Mouse (Mus musculus) limb, embryonic 13.5 days (tissue): ENCODE results near the gene Gm17359. TPM values are rescaled to one million over a fixed set of nuclear protein-coding genes. Genes with fewer than 3 reads are reported as not detected.

ENCODE experiments used
- ATAC-seq: fragments of 200-750 bp; cut with Nextera tagmentation; 2 replicates; pipeline ENCODE4 v1.8.0; 2017; ENCODE audit warnings: low read depth, moderate number of reproducible peaks, moderate TSS enrichment; ENCODE audit not compliant: low FRiP score
- H3K27ac ChIP-seq: fragments of 300-500 bp; sonication (generic); 2 replicates; pipeline ENCODE4 v1.5.1; 2015; ENCODE audit warnings: inconsistent platforms, mild to moderate bottlenecking, moderate library complexity
- H3K27me3 ChIP-seq: fragments of 300-500 bp; sonication (generic); 2 replicates; pipeline ENCODE4 v1.6.1; 2015; ENCODE audit warnings: mild to moderate bottlenecking, inconsistent platforms
- H3K36me3 ChIP-seq: fragments of 300-500 bp; sonication (generic); 2 replicates; pipeline ENCODE4 v1.6.1; 2015; ENCODE audit warnings: inconsistent platforms, mild to moderate bottlenecking, moderate library complexity
- H3K4me1 ChIP-seq: fragments of 300-500 bp; sonication (generic); 2 replicates; pipeline ENCODE4 v1.6.1; 2015; ENCODE audit warnings: inconsistent platforms
- H3K4me2 ChIP-seq: fragments of 300-500 bp; sonication (generic); replicated peaks from 2 replicates; pipeline ENCODE4 v1.6.1; 2015; ENCODE audit warnings: inconsistent platforms, mild to moderate bottlenecking, moderate library complexity
- H3K4me3 ChIP-seq: fragments of 300-500 bp; sonication (generic); 2 replicates; pipeline ENCODE4 v1.5.1; 2015; ENCODE audit warnings: moderate library complexity, mild to moderate bottlenecking, inconsistent platforms
- H3K9ac ChIP-seq: fragments of 300-500 bp; sonication (generic); 2 replicates; pipeline ENCODE4 v1.6.1; 2015; ENCODE audit warnings: mild to moderate bottlenecking, inconsistent platforms
- H3K9me3 ChIP-seq: fragments of 300-500 bp; sonication (generic); 2 replicates; pipeline ENCODE4 v1.6.1; 2016; ENCODE audit warnings: inconsistent platforms
- WGBS: fragments of 180-500 bp; shearing (Covaris S2); methylation state at CpG from one replicate; pipeline ENCODE4 v1.1.7; 2015; 5-methylcytosine and 5-hydroxymethylcytosine counted together
- polyA plus RNA-seq: library from polyadenylated mRNA; unstranded; fragments of >200 nt; fragmentation: Nextera tagmentation; extraction: Ambion mirVana; gene quantifications from 2 replicates; pipeline ENCODE4 v1.2.1, GENCODE M21; 2015

Gene Gm17359
- polyA plus RNA-seq, 1 experiment from 2014 or later, result 0.08 TPM

GRCm38 (mm10) chr3:79366098-79366497 is 29.6 kb downstream of the Gm17359 start:
- H3K27ac ChIP-seq, result no peak overlapping the region
- no peak for ATAC-seq
- no peak overlapping the region for H3K4me2 ChIP-seq
- H3K9me3 ChIP-seq, result no peaks in the 10 kb centered on the region
- H3K27me3 ChIP-seq, result no peaks in the 10 kb centered on the region
- no peaks in the 10 kb centered on the region for H3K36me3 ChIP-seq
- H3K4me3 ChIP-seq, result no peak overlapping the region
- no peaks in the 10 kb centered on the region for H3K4me1 ChIP-seq
- 74% methylated on average over 8 of the region's 8 CpGs for WGBS
- no peak overlapping the region for H3K9ac ChIP-seq

- Histone ChIP-seq H3K4me1 (no peaks in the 10 kb centered on the region), H3K4me2 (no peak overlapping the region), H3K9me3 (no peaks in the 10 kb centered on the region), H3K27me3 (no peaks in the 10 kb centered on the region), H3K36me3 (no peaks in the 10 kb centered on the region), H3K4me3 (no peak overlapping the region), H3K27ac (no peak overlapping the region), H3K9ac (no peak overlapping the region)
- no peak for ATAC-seq
- WGBS, result 65% methylated on average over 6 of the region's 6 CpGs
These were observed 31.8 kb downstream of the Gm17359 start for GRCm38 (mm10) chr3:79368306-79368705.

GRCm38 (mm10) chr3:79370385-79370929 is 34.0 kb downstream of the Gm17359 start:
- Histone ChIP-seq H3K27me3 (no peaks in the 10 kb centered on the region), H3K4me2 (no peak overlapping the region), H3K4me3 (no peak overlapping the region), H3K9me3 (no peaks in the 10 kb centered on the region), H3K4me1 (no peaks in the 10 kb centered on the region), H3K36me3 (no peaks in the 10 kb centered on the region), H3K9ac (no peak overlapping the region), H3K27ac (no peak overlapping the region)
- 72% methylated on average over 4 of the region's 4 CpGs for WGBS
- no peak for ATAC-seq

DNA sequence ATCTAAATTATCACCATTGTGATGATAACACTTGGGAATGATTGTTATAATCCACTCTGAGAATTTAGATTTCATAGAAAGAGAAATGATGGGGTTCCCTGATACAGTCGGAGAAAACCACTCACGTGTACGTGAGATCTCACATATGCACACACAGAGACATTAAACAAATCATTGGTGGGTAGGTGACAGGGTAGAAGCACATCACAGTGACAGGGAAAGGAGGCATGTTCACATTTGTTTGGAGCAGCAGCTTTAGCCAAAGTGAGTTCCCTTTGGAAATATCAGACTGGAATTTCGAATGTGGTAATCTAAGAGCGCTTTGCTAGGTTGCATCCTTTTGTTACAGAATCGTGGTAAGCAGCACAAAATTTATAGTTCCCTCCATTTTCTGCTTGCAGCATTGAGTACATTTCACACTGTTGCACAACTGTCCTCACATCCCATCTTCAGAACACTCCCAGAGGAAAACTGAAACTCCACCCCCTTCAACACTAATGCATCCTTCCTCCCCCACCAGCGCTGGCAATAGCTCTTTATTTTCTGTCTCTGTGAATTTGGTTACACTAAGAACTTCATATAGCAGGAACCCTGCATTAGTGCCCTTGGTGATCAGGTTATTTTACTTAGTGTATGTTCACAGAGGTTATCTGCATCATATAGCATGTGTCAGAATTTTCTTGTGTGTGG is 35.2 kb downstream of the Gm17359 start:
- ATAC-seq, result no peak
- Histone ChIP-seq H3K27me3 (no peaks in the 10 kb centered on the region), H3K27ac (no peak overlapping the region), H3K4me3 (no peak overlapping the region), H3K36me3 (no peaks in the 10 kb centered on the region), H3K9me3 (no peaks in the 10 kb centered on the region), H3K9ac (no peak overlapping the region), H3K4me1 (no peaks in the 10 kb centered on the region), H3K4me2 (no peak overlapping the region)
- 83% methylated on average over 7 of the region's 7 CpGs for WGBS

GRCm38 (mm10) chr3:79373930-79374329 is 37.5 kb downstream of the Gm17359 start:
- H3K4me3 ChIP-seq, result no peak overlapping the region
- 66% methylated on average over 3 of the region's 3 CpGs for WGBS
- H3K27me3 ChIP-seq, result no peaks in the 10 kb centered on the region
- no peak overlapping the region for H3K27ac ChIP-seq
- no peak overlapping the region for H3K9ac ChIP-seq
- no peak for ATAC-seq
- no peaks in the 10 kb centered on the region for H3K36me3 ChIP-seq
- no peak overlapping the region for H3K4me2 ChIP-seq
- H3K9me3 ChIP-seq, result no peaks in the 10 kb centered on the region
- H3K4me1 ChIP-seq, result no peaks in the 10 kb centered on the region

DNA sequence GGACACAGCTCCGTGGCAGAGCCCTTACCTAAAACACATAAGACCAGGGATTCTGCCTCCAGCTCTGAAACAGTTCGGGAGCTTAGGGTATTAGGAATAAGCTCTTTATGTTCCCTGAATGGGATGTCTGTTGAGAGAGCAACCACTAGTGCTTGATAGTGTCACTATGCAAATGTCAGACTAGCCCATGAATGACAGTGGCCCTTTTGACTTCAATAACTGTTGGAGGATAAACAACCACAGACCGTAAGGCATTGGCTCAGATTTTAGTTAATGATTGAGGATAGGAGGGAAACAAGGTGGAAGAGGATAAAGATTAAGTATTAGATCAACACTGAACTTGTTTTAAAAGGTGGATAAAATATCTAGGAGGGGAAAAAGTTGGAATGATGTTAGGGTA is 41.6 kb downstream of the Gm17359 start:
- Histone ChIP-seq H3K4me2 (no peak overlapping the region), H3K9me3 (no peaks in the 10 kb centered on the region), H3K27me3 (no peaks in the 10 kb centered on the region), H3K9ac (no peak overlapping the region), H3K36me3 (no peaks in the 10 kb centered on the region), H3K4me1 (no peaks in the 10 kb centered on the region), H3K27ac (no peak overlapping the region), H3K4me3 (no peak overlapping the region)
- 53% methylated on average over 3 of the region's 3 CpGs for WGBS
- no peak for ATAC-seq

- Histone ChIP-seq H3K27ac (no peak overlapping the region), H3K4me2 (no peak overlapping the region), H3K9ac (no peak overlapping the region), H3K4me3 (no peak overlapping the region), H3K9me3 (no peaks in the 10 kb centered on the region), H3K4me1 (no peaks in the 10 kb centered on the region), H3K36me3 (no peaks in the 10 kb centered on the region), H3K27me3 (no peaks in the 10 kb centered on the region)
- 82% methylated on average over 14 of the region's 14 CpGs for WGBS
- no peak for ATAC-seq
These were observed 42.9 kb downstream of the Gm17359 start for GRCm38 (mm10) chr3:79379255-79379836.

DNA sequence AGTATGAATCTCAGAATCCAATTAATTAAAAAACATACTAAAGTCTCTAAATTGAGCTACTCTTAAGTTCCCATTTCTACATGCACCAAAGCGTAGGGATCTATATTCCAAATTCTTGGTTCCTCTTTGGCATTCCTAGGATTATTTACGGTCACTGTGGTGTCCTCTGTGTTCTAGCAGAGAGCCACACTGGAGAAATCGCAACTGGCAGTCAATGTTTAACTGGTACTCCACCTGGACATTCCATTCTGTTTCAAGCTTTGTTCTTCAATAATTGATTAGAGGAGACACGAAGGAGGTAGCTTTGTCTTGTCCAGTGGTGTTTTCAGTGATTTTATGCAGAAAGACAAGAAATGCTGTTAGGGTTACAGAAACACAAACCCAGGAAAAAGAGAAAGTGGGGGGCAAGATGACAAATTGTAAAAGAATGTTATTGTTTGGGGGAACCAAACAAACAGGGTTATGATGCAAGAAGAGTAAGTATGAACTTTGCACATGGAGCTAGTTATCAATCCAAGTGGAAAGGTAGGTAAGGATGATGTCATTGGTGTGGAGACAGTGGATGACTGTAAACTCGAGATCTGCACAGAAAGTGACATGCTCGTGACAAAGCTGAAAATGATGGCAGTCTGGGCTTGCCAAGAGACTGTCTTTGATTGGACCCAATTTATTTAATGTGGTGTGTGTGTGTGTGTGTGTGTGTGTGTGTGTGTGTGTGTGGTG is 43.6 kb downstream of the Gm17359 start:
- ATAC-seq, result no peak
- 77% methylated on average over 6 of the region's 6 CpGs for WGBS
- Histone ChIP-seq H3K27ac (no peak overlapping the region), H3K4me1 (no peaks in the 10 kb centered on the region), H3K36me3 (no peaks in the 10 kb centered on the region), H3K4me3 (no peak overlapping the region), H3K9me3 (no peaks in the 10 kb centered on the region), H3K27me3 (no peaks in the 10 kb centered on the region), H3K4me2 (no peak overlapping the region), H3K9ac (no peak overlapping the region)

- no peaks in the 10 kb centered on the region for H3K27me3 ChIP-seq
- H3K9ac ChIP-seq, result no peak overlapping the region
- H3K27ac ChIP-seq, result no peak overlapping the region
- no peak for ATAC-seq
- H3K4me3 ChIP-seq, result no peak overlapping the region
- no peak overlapping the region for H3K4me2 ChIP-seq
- 54% methylated on average over 4 of the region's 4 CpGs for WGBS
- H3K36me3 ChIP-seq, result no peaks in the 10 kb centered on the region
- no peaks in the 10 kb centered on the region for H3K9me3 ChIP-seq
- peaks cover 5% of the 10 kb centered on the region; the same call in 1 of the 2 replicates for H3K4me1 ChIP-seq
These were observed 44.9 kb downstream of the Gm17359 start for GRCm38 (mm10) chr3:79381398-79381797.

DNA sequence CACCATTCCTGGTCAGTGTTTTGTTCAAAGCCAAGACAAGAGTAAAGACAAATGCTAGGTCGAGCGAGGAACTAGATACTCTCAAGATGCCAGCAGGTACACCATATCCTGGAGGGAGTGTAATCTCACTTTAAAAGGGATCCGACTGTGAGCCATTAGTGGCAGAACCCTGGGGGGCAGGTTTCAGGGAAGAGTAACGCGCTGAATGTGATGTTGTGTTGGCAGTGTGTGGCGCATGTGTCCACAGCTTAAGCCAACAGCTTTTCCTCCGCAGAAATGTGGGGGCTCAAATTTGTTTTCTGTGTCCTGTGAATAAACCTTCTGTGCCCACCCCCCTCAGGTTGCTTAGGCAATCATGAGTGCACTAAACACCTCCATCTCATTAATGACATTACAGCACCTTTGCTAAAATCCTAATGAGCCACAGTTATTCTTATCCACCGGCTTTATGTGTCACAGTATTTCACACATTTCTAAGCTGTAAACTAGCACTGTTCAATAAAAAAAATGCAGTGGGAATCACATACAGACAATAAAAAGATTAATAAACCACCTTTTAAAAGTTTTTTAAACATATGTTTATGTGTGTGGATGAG is 49.1 kb downstream of the Gm17359 start:
- Histone ChIP-seq H3K27ac (no peak overlapping the region), H3K4me3 (no peak overlapping the region), H3K27me3 (no peaks in the 10 kb centered on the region), H3K9ac (no peak overlapping the region), H3K4me1 (peaks cover 5% of the 10 kb centered on the region; the same call in 1 of the 2 replicates), H3K36me3 (no peaks in the 10 kb centered on the region), H3K4me2 (no peak overlapping the region), H3K9me3 (no peaks in the 10 kb centered on the region)
- WGBS, result 16% methylated on average over 8 of the region's 8 CpGs
- no peak for ATAC-seq

- H3K4me2 ChIP-seq, result no peak overlapping the region
- H3K9me3 ChIP-seq, result 0 out of 2 replicates have a peak, but pooled peaks cover 3% of the 10 kb centered on the region
- no peak for ATAC-seq
- H3K4me1 ChIP-seq, result peaks cover 5% of the 10 kb centered on the region; the same call in 1 of the 2 replicates
- H3K27me3 ChIP-seq, result no peaks in the 10 kb centered on the region
- H3K36me3 ChIP-seq, result no peaks in the 10 kb centered on the region
- 45% methylated on average over 4 of the region's 4 CpGs for WGBS
- no peak overlapping the region for H3K4me3 ChIP-seq
- H3K27ac ChIP-seq, result no peak overlapping the region
- H3K9ac ChIP-seq, result no peak overlapping the region
These were observed 52.6 kb downstream of the Gm17359 start for GRCm38 (mm10) chr3:79389081-79389480.

DNA sequence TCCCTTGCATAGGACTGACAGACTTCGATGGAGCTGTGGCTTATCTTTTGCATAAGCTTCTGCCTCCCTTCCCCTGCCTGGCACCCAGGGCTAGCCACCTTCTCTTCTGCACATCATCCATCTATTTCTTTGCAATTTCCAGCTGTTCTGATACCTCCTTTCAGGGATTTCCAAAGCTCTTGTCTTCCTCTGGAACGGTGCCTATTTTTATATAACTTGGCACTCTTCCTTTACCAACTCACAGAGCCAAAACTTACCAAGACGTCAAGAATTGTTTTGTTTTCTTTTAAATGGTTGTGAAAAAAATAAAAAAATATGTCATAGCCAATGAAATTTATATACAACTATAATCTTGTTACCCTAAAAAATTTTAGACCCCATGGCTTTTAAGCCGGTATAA is 64.1 kb downstream of the Gm17359 start:
- 72% methylated on average over 4 of the region's 4 CpGs for WGBS
- no peaks in the 10 kb centered on the region for H3K27me3 ChIP-seq
- H3K27ac ChIP-seq, result no peak overlapping the region
- H3K4me2 ChIP-seq, result no peak overlapping the region
- no peaks in the 10 kb centered on the region for H3K9me3 ChIP-seq
- no peak overlapping the region for H3K4me3 ChIP-seq
- H3K9ac ChIP-seq, result no peak overlapping the region
- no peaks in the 10 kb centered on the region for H3K4me1 ChIP-seq
- H3K36me3 ChIP-seq, result no peaks in the 10 kb centered on the region
- ATAC-seq, result no peak
